Mouse (Mus musculus) forebrain, embryonic 11.5 days (tissue): ENCODE data around the gene Rab4b. TPM values are rescaled to one million over a fixed set of nuclear protein-coding genes. Genes with fewer than 3 reads are reported as not detected.

ENCODE experiments used
- ATAC-seq: fragments of 200-750 bp; cut with Nextera tagmentation; replicated peaks from 2 replicates; pipeline ENCODE4 v1.8.0; 2017; ENCODE audit warnings: moderate TSS enrichment; ENCODE audit not compliant: low FRiP score
- DNase-seq: peaks from one replicate; pipeline ENCODE4 v3.0.0-alpha.2; 2017; ENCODE audit warnings: low spot score
- H3K27ac ChIP-seq: fragments of 300-500 bp; sonication (generic); 2 replicates; pipeline ENCODE4 v1.5.1; 2014; ENCODE audit warnings: low read depth, low read length
- H3K27me3 ChIP-seq: fragments of 300-500 bp; sonication (generic); 2 replicates; pipeline ENCODE4 v1.6.1; 2014; ENCODE audit warnings: mild to moderate bottlenecking, low read length, mixed read lengths; ENCODE audit not compliant: control insufficient read depth, insufficient read depth
- H3K36me3 ChIP-seq: fragments of 300-500 bp; sonication (generic); 2 replicates; pipeline ENCODE4 v1.6.1; 2014; ENCODE audit warnings: mild to moderate bottlenecking, low read length, moderate library complexity, mixed read lengths; ENCODE audit not compliant: control insufficient read depth, insufficient read depth
- H3K4me1 ChIP-seq: fragments of 300-500 bp; sonication (generic); replicated peaks from 2 replicates; pipeline ENCODE4 v1.6.1; 2014; ENCODE audit warnings: low read length, mixed read lengths; ENCODE audit not compliant: control insufficient read depth, insufficient read depth
- H3K4me2 ChIP-seq: fragments of 300-500 bp; sonication (generic); 2 replicates; pipeline ENCODE4 v1.6.1; 2014; ENCODE audit warnings: low read depth, mild to moderate bottlenecking, low read length, moderate library complexity, mixed read lengths; ENCODE audit not compliant: severe bottlenecking
- H3K4me3 ChIP-seq: fragments of 300-500 bp; sonication (generic); 2 replicates; pipeline ENCODE4 v1.5.1; 2014; ENCODE audit warnings: low read depth, low read length
- H3K9ac ChIP-seq: fragments of 300-500 bp; sonication (generic); 2 replicates; pipeline ENCODE4 v1.6.1; 2014; ENCODE audit warnings: low read length
- H3K9me3 ChIP-seq: fragments of 300-500 bp; sonication (generic); 2 replicates; pipeline ENCODE4 v1.6.1; 2016; ENCODE audit warnings: low read length, mixed read lengths; ENCODE audit not compliant: control insufficient read depth
- WGBS: fragments of 180-500 bp; shearing (Covaris S2); extraction: QIAGEN DNeasy Blood & Tissue Kit; methylation state at CpG from one replicate; pipeline ENCODE4 v1.1.7; 2014; 5-methylcytosine and 5-hydroxymethylcytosine counted together
- polyA plus RNA-seq: library from polyadenylated mRNA; unstranded; fragments of >200 nt; fragmentation: Nextera tagmentation; extraction: Ambion mirVana; gene quantifications from 2 replicates; pipeline ENCODE4 v1.2.1, GENCODE M21; 2014

The Rab4b gene
- polyA plus RNA-seq, 1 experiment from 2014 or later: 52.3 TPM

GRCm38 (mm10) chr7:27132588-27132987 lies 46.1 kb downstream of the Rab4b start:
- Histone ChIP-seq H3K4me1 (no peaks in the 10 kb centered on the region), H3K9me3 (no peaks in the 10 kb centered on the region; the same call in 1 of the 2 replicates), H3K27me3 (no peaks in the 10 kb centered on the region), H3K4me3 (no peak overlapping the region), H3K36me3 (no peaks in the 10 kb centered on the region), H3K9ac (no peak overlapping the region), H3K27ac (no peak overlapping the region), H3K4me2 (no peak overlapping the region)
- ATAC-seq (0 out of 2 replicates have a peak, but pooled peaks have one; percentile 7), DNase-seq (peak; percentile 78)
- WGBS: 18% methylated on average over 10 of the region's 10 CpGs

DNA sequence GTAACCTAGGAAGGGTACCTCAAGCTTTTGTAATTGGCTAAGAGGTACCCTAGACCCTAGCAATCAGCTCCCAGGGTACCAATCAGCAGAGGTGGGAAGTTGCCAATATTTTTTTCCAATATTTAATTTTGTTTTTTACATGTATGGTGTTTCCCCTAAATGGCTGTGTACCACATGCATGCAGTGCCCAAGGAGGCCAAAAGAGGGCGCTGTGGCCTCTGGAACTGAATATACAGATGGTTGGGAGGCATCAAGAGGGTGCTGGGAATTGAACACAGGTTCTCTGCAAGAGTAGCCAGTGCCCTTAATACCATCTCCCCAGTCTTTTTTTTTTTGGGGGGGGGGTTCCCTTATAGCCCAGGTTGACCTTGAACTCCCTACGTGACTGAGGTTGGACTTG lies 47.3 kb downstream of the Rab4b start:
- Histone ChIP-seq H3K9ac (no peak overlapping the region), H3K9me3 (no peaks in the 10 kb centered on the region; the same call in 1 of the 2 replicates), H3K36me3 (no peaks in the 10 kb centered on the region), H3K4me1 (no peaks in the 10 kb centered on the region), H3K27me3 (no peaks in the 10 kb centered on the region), H3K4me2 (no peak overlapping the region), H3K4me3 (no peak overlapping the region), H3K27ac (no peak overlapping the region)
- DNase-seq (no peak), ATAC-seq (no peak)
- WGBS: 62% methylated on average over 2 of the region's 2 CpGs

DNA sequence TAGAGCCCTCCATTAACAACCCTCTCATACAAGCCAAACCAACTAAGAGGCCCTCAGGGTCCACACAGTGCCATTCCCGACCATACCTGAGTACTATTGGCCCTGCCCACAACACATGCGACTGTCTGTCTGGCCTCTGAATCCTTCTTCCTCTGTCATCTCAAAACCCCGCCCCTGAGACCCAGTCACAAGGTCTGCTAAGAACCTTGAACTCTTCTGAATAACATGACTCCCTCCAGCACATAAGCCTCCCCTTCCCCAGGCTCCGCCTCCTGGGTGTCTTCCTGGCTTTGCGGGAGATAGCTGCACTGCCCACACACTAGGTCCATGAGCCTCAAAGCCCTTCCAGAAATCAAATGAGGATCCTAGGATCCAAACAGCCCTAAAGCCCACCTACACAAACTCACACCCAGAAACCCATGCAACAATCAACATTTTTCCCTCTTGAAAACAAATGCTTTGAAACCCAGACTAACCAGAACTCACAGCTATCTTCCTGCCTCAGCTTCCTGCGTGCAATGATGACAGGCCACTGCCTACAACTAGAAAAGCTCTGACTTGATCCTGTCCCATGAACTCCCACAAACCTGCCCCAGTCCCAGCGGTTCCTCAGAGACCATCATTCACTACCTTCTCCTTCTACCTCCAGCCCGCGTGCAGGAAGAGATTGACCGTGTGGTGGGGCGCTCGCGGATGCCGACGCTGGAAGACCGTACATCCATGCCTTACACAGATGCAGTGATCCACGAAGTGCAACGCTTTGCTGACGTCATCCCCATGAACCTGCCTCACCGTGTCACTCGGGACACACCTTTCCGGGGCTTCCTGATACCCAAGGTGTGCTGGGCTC lies 48.0 kb downstream of the Rab4b start:
- Histone ChIP-seq H3K36me3 (no peaks in the 10 kb centered on the region), H3K4me3 (no peak overlapping the region), H3K27ac (no peak overlapping the region), H3K4me1 (no peaks in the 10 kb centered on the region), H3K9ac (no peak overlapping the region), H3K9me3 (no peaks in the 10 kb centered on the region; the same call in 1 of the 2 replicates), H3K4me2 (no peak overlapping the region), H3K27me3 (no peaks in the 10 kb centered on the region)
- ATAC-seq (no peak), DNase-seq (no peak)
- 89% methylated on average over 22 of the region's 22 CpGs for WGBS

GRCm38 (mm10) chr7:27129811-27130210 lies 48.9 kb downstream of the Rab4b start:
- Histone ChIP-seq H3K9ac (no peak overlapping the region), H3K36me3 (no peaks in the 10 kb centered on the region), H3K9me3 (no peaks in the 10 kb centered on the region; the same call in 1 of the 2 replicates), H3K4me3 (no peak overlapping the region), H3K27ac (no peak overlapping the region), H3K27me3 (no peaks in the 10 kb centered on the region), H3K4me1 (no peaks in the 10 kb centered on the region), H3K4me2 (no peak overlapping the region)
- DNase-seq (no peak), ATAC-seq (no peak)
- 92% methylated on average over 12 of the region's 12 CpGs for WGBS

GRCm38 (mm10) chr7:27128946-27129345 lies 49.8 kb downstream of the Rab4b start:
- no peak overlapping the region for H3K27ac ChIP-seq
- H3K4me3 ChIP-seq: no peak overlapping the region
- DNase-seq: no peak
- H3K4me2 ChIP-seq: no peak overlapping the region
- H3K36me3 ChIP-seq: no peaks in the 10 kb centered on the region
- ATAC-seq: no peak
- 89% methylated on average over 13 of the region's 13 CpGs for WGBS
- H3K27me3 ChIP-seq: no peaks in the 10 kb centered on the region
- H3K4me1 ChIP-seq: no peaks in the 10 kb centered on the region
- H3K9ac ChIP-seq: no peak overlapping the region
- H3K9me3 ChIP-seq: no peaks in the 10 kb centered on the region; the same call in 1 of the 2 replicates

GRCm38 (mm10) chr7:27128162-27128561 lies 50.5 kb downstream of the Rab4b start:
- Histone ChIP-seq H3K27ac (no peak overlapping the region), H3K4me3 (no peak overlapping the region), H3K9ac (no peak overlapping the region), H3K9me3 (no peaks in the 10 kb centered on the region; the same call in 1 of the 2 replicates), H3K36me3 (no peaks in the 10 kb centered on the region), H3K4me2 (no peak overlapping the region), H3K4me1 (no peaks in the 10 kb centered on the region), H3K27me3 (no peaks in the 10 kb centered on the region)
- 53% methylated on average over 3 of the region's 3 CpGs for WGBS
- DNase-seq (no peak), ATAC-seq (no peak; the same call in 1 of the 2 replicates)

- Histone ChIP-seq H3K27me3 (no peaks in the 10 kb centered on the region), H3K36me3 (no peaks in the 10 kb centered on the region), H3K9ac (no peak overlapping the region), H3K9me3 (no peaks in the 10 kb centered on the region), H3K4me2 (no peak overlapping the region), H3K4me3 (no peak overlapping the region), H3K4me1 (no peaks in the 10 kb centered on the region), H3K27ac (no peak overlapping the region)
- no peak for ATAC-seq
- 87% methylated on average over 4 of the region's 4 CpGs for WGBS
- DNase-seq: no peak
Measured at GRCm38 (mm10) chr7:27124969-27125368, 53.7 kb downstream of the Rab4b start.

DNA sequence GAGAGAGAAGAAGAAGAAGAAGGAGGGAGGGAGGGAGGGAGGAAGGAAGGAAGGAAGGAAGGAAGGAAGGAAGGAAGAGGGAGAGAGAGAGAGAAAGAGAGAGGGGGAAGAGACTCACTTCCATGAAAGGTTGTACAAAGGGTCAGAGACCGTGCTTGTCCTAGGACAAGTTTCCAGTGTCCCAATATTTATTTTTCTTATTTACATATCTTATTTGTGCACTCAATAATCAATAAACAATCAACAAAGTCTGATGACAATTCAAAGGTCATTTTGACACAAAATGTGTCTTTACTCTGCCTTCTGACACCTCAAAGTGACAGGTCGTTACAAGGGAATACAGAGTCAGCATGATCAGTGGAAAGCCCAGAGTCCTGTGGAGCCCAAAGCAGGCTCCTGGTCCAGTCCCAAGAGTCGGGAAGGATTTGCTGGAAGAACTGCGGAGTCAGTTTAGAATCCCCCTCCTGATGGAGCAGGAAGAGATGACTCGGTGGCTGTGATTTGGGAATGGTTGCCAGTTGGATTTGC lies 54.3 kb downstream of the Rab4b start:
- WGBS: 82% methylated on average over 5 of the region's 5 CpGs
- no peaks in the 10 kb centered on the region for H3K36me3 ChIP-seq
- no peak overlapping the region for H3K4me3 ChIP-seq
- ATAC-seq (no peak), DNase-seq (no peak)
- H3K27ac ChIP-seq: no peak overlapping the region
- no peaks in the 10 kb centered on the region for H3K27me3 ChIP-seq
- H3K4me2 ChIP-seq: no peak overlapping the region
- H3K4me1 ChIP-seq: no peaks in the 10 kb centered on the region
- H3K9me3 ChIP-seq: no peaks in the 10 kb centered on the region
- no peak overlapping the region for H3K9ac ChIP-seq
